ENCODE assay signal across 8 mouse cellular contexts in genomic region chr13:113031351-113031750, GRCm38 (mm10). TPM values are rescaled to one million over a fixed set of nuclear protein-coding genes. Genes with fewer than 3 reads are reported as not detected.
A peak's percentile ranks its signal among the peaks of the same experiment; 100 is the strongest.
DNase-seq lines count a peak whose midpoint lies in the region; ATAC-seq and TF ChIP-seq lines count a peak whose summit lies in the region.

No protein-coding gene starts in this region.

- 0 out of 2 replicates have a peak, but pooled peaks cover 4% of the 10 kb centered on the region for H3K4me1 ChIP-seq in heart, postnatal 0 days (ENCODE audit: control insufficient read depth, insufficient read depth)
- H3K4me1 ChIP-seq in cortical plate, adult 2 months (ENCODE audit: control insufficient read depth, insufficient read depth, low read length), result no peaks in the 10 kb centered on the region
- H3K4me1 ChIP-seq in hindbrain, embryonic 14.5 days (replicated peaks; ENCODE audit: control insufficient read depth, insufficient read depth, low read length), result 0 out of 2 replicates have a peak, but pooled peaks cover 7% of the 10 kb centered on the region
- peaks cover 26% of the 10 kb centered on the region for H3K4me1 ChIP-seq in midbrain, embryonic 15.5 days

- WGBS in heart, postnatal 0 days, result 5% methylated on average over 7 of the region's 7 CpGs
- WGBS in hindbrain, embryonic 14.5 days, result 2% methylated on average over 7 of the region's 7 CpGs
- WGBS in midbrain, embryonic 15.5 days, result 2% methylated on average over 7 of the region's 7 CpGs

- H3K4me3 ChIP-seq in heart, postnatal 0 days (ENCODE audit: low read depth, low read length), result peak overlapping the region; percentile 52; the same call in 1 of the 2 replicates
- H3K4me3 ChIP-seq in cortical plate, adult 2 months (ENCODE audit: insufficient read depth, low read length), result peak overlapping the region; percentile 33; the same call in 1 of the 2 replicates
- peak overlapping the region; percentile 56 for H3K4me3 ChIP-seq in hindbrain, embryonic 14.5 days (replicated peaks; ENCODE audit: low read length)
- peak overlapping the region; percentile 59 for H3K4me3 ChIP-seq in midbrain, embryonic 15.5 days

- peaks cover 55% of the 10 kb centered on the region for H3K27me3 ChIP-seq in heart, postnatal 0 days (ENCODE audit: control insufficient read depth, insufficient read depth, low read length)
- peaks cover 30% of the 10 kb centered on the region for H3K27me3 ChIP-seq in hindbrain, embryonic 14.5 days (ENCODE audit: control insufficient read depth, insufficient read depth, low read length)
- peaks cover 21% of the 10 kb centered on the region for H3K27me3 ChIP-seq in midbrain, embryonic 15.5 days (replicated peaks)

- ATAC-seq in heart, postnatal 0 days (ENCODE audit: insufficient read depth, low read depth), result no peak
- peak; percentile 28; the same call in 1 of the 2 replicates for ATAC-seq in hindbrain, embryonic 14.5 days (ENCODE audit: low FRiP score)
- ATAC-seq in midbrain, embryonic 15.5 days (replicated peaks), result peak; percentile 46

- no peak for TF ChIP-seq CTCF in heart, postnatal 0 days (IDR thresholded peaks at IDR 0.05; ENCODE audit: low read depth)
- TF ChIP-seq CTCF in cortical plate, adult 2 months (IDR thresholded peaks at IDR 0.05; ENCODE audit: extremely low read depth, insufficient read depth, low read length), result no peak

- no peak for TF ChIP-seq EP300 in heart, postnatal 0 days (IDR thresholded peaks at IDR 0.05; ENCODE audit: low read depth)

- no peaks in the 10 kb centered on the region for H3K36me3 ChIP-seq in heart, postnatal 0 days (replicated peaks; ENCODE audit: control insufficient read depth, insufficient read depth, low read length)
- no peaks in the 10 kb centered on the region for H3K36me3 ChIP-seq in hindbrain, embryonic 14.5 days (replicated peaks; ENCODE audit: control insufficient read depth, insufficient read depth)
- H3K36me3 ChIP-seq in midbrain, embryonic 15.5 days (replicated peaks), result no peaks in the 10 kb centered on the region

- no peak overlapping the region for H3K27ac ChIP-seq in heart, postnatal 0 days (ENCODE audit: low read depth)
- H3K27ac ChIP-seq in cortical plate, adult 2 months (ENCODE audit: insufficient read depth, low read length), result no peak overlapping the region
- no peak overlapping the region for H3K27ac ChIP-seq in hindbrain, embryonic 14.5 days
- H3K27ac ChIP-seq in midbrain, embryonic 15.5 days, result peak overlapping the region; percentile 83; the same call in 1 of the 2 replicates

- peak overlapping the region; percentile 90 for H3K4me2 ChIP-seq in heart, postnatal 0 days (ENCODE audit: low read depth, low read length)
- H3K4me2 ChIP-seq in hindbrain, embryonic 14.5 days (replicated peaks), result peak overlapping the region; percentile 62
- H3K4me2 ChIP-seq in midbrain, embryonic 15.5 days, result peak overlapping the region; percentile 70

- no peak overlapping the region for H3K9ac ChIP-seq in heart, postnatal 0 days (replicated peaks; ENCODE audit: low read depth, low read length)
- peak overlapping the region; percentile 63 for H3K9ac ChIP-seq in hindbrain, embryonic 14.5 days
- H3K9ac ChIP-seq in midbrain, embryonic 15.5 days, result peak overlapping the region; percentile 69; the same call in 1 of the 2 replicates

- no peak for DNase-seq in heart, postnatal 0 days (ENCODE audit: low spot score)
- DNase-seq in heart, postnatal 4 days, result no peak
- DNase-seq in hindbrain, embryonic 14.5 days (ENCODE audit: low spot score), result no peak
- DNase-seq in layer of hippocampus, postnatal 36 days, result no peak
- DNase-seq in left cerebral cortex, postnatal 10 days (ENCODE audit: extremely low spot score in 1 of 2, low spot score in 2 of 2), result no peak
- DNase-seq in urinary bladder, adult 18-20 months (ENCODE audit: low spot score in 2 of 2), result no peak

- no peak for TF ChIP-seq POLR2A in cortical plate, adult 2 months (IDR thresholded peaks at IDR 0.05; ENCODE audit: extremely low read depth, insufficient read depth, low read length)

- intact Hi-C loops in left cerebral cortex, postnatal 10 days (cut with DNase I), result loop anchor here (5.0 kb wide), 1 partner anchor 44 kb away; the partner anchor contains the start of gene Ccno

- H3K9me3 ChIP-seq in heart, postnatal 0 days (replicated peaks; ENCODE audit: control insufficient read depth, low read length), result no peaks in the 10 kb centered on the region
- no peaks in the 10 kb centered on the region for H3K9me3 ChIP-seq in hindbrain, embryonic 14.5 days (ENCODE audit: control insufficient read depth, low read length)
- no peaks in the 10 kb centered on the region for H3K9me3 ChIP-seq in midbrain, embryonic 15.5 days

RNA-seq across cellular contexts. Expression of gene Cdc20b, which starts 3.6 kb away (rescaled TPM):
- total RNA-seq in heart, postnatal 0 days (2014; rRNA removed; ENCODE audit: low replicate concordance), result not detected in 2 replicates
- polyA plus RNA-seq in heart, postnatal 0 days (2015; fragmentation: Nextera tagmentation; extraction: Ambion mirVana), result not detected in 2 replicates
- not detected for total RNA-seq in heart, postnatal 4 days (2021)
- polyA plus RNA-seq in cortical plate, adult 2 months (2012; rRNA removed), result 0.08 TPM in 1 of 2 replicates, not detected in the other
- polyA plus RNA-seq in hindbrain, embryonic 14.5 days (2014; fragmentation: Nextera tagmentation; extraction: Ambion mirVana), result 0.17 and 0.96 TPM in 2 replicates
- polyA plus RNA-seq in midbrain, embryonic 15.5 days (2015; fragmentation: Nextera tagmentation; extraction: Ambion mirVana), result 0.45 and 0.57 TPM in 2 replicates
- not detected for total RNA-seq in layer of hippocampus, postnatal 36 days (2021)
- not detected for total RNA-seq in left cerebral cortex, postnatal 10 days (2021)

RNA-seq across cellular contexts. Expression of gene Gpx8, which starts 14.9 kb away (rescaled TPM):
- total RNA-seq in heart, postnatal 0 days (2014; rRNA removed; ENCODE audit: low replicate concordance), result 26.8 and 32.3 TPM in 2 replicates
- polyA plus RNA-seq in heart, postnatal 0 days (2015; fragmentation: Nextera tagmentation; extraction: Ambion mirVana), result 100 and 109 TPM in 2 replicates
- total RNA-seq in heart, postnatal 4 days (2021), result 10 to 100 TPM; 59.5 to 61.2 TPM
- polyA plus RNA-seq in cortical plate, adult 2 months (2012; rRNA removed), result 10.4 and 10.7 TPM in 2 replicates
- 58.6 and 67.1 TPM in 2 replicates for polyA plus RNA-seq in hindbrain, embryonic 14.5 days (2014; fragmentation: Nextera tagmentation; extraction: Ambion mirVana)
- polyA plus RNA-seq in midbrain, embryonic 15.5 days (2015; fragmentation: Nextera tagmentation; extraction: Ambion mirVana), result 42.0 and 52.5 TPM in 2 replicates
- 10 to 100 TPM; 10.1 to 10.9 TPM for total RNA-seq in layer of hippocampus, postnatal 36 days (2021)
- total RNA-seq in left cerebral cortex, postnatal 10 days (2021), result 10 to 100 TPM; 13.9 to 16.3 TPM

RNA-seq across cellular contexts. Expression of gene Mcidas, which starts 37.7 kb away (rescaled TPM):
- total RNA-seq in heart, postnatal 0 days (2014; rRNA removed; ENCODE audit: low replicate concordance), result not detected in 2 replicates
- polyA plus RNA-seq in heart, postnatal 0 days (2015; fragmentation: Nextera tagmentation; extraction: Ambion mirVana), result 0.08 TPM in 1 of 2 replicates, not detected in the other
- total RNA-seq in heart, postnatal 4 days (2021), result not detected
- polyA plus RNA-seq in cortical plate, adult 2 months (2012; rRNA removed), result 0.10 and 0.13 TPM in 2 replicates
- 0.86 and 1.2 TPM in 2 replicates for polyA plus RNA-seq in hindbrain, embryonic 14.5 days (2014; fragmentation: Nextera tagmentation; extraction: Ambion mirVana)
- 0.75 and 0.83 TPM in 2 replicates for polyA plus RNA-seq in midbrain, embryonic 15.5 days (2015; fragmentation: Nextera tagmentation; extraction: Ambion mirVana)
- total RNA-seq in layer of hippocampus, postnatal 36 days (2021), result under 1 TPM; 0.42 to 0.66 TPM
- total RNA-seq in left cerebral cortex, postnatal 10 days (2021), result under 1 TPM; 0.13 to 0.24 TPM

RNA-seq across cellular contexts. Expression of gene Ccno, which starts 43.7 kb away (rescaled TPM):
- total RNA-seq in heart, postnatal 0 days (2014; rRNA removed; ENCODE audit: low replicate concordance), result 0.23 TPM in 1 of 2 replicates, not detected in the other
- polyA plus RNA-seq in heart, postnatal 0 days (2015; fragmentation: Nextera tagmentation; extraction: Ambion mirVana), result 0.14 and 0.29 TPM in 2 replicates
- under 1 TPM in 1 of 2 experiments, not detected in 1; 0.16 TPM for total RNA-seq in heart, postnatal 4 days (2021)
- 1.8 and 2.7 TPM in 2 replicates for polyA plus RNA-seq in cortical plate, adult 2 months (2012; rRNA removed)
- polyA plus RNA-seq in hindbrain, embryonic 14.5 days (2014; fragmentation: Nextera tagmentation; extraction: Ambion mirVana), result 1.0 and 2.1 TPM in 2 replicates
- 1.6 and 2.3 TPM in 2 replicates for polyA plus RNA-seq in midbrain, embryonic 15.5 days (2015; fragmentation: Nextera tagmentation; extraction: Ambion mirVana)
- total RNA-seq in layer of hippocampus, postnatal 36 days (2021), result 1 to 10 TPM; 4.3 to 5.0 TPM
- 1 to 10 TPM in 1 of 2 experiments, under 1 TPM in 1; 0.97 to 1.5 TPM for total RNA-seq in left cerebral cortex, postnatal 10 days (2021)
